Mouse (Mus musculus) spleen, adult 10 weeks (tissue): ENCODE data around the gene Il1rapl1. TPM values are rescaled to one million over a fixed set of nuclear protein-coding genes. Genes with fewer than 3 reads are reported as not detected.

Experiments used
- polyA plus RNA-seq: library from polyadenylated mRNA; stranded (reverse); fragments of 350-450 nt; fragmentation: Illumina TruSeq; extraction: RNeasy Lipid Tissue Mini Kit (QIAGEN cat#74804); gene quantifications from one replicate; pipeline ENCODE4 v1.2.3, GENCODE M21; 2015; ENCODE audit warnings: low replicate concordance; ENCODE audit not compliant: insufficient read depth

Il1rapl1 gene
- not detected for polyA plus RNA-seq

GRCm38 (mm10) chrX:88115609-88116073 lies at the start of gene Il1rapl1:
Il1rapl1 (minus strand) TSS chrX:88115645.

